Mouse (Mus musculus): ENCODE results near the gene Nfatc2ip. TPM values are rescaled to one million over a fixed set of nuclear protein-coding genes. Genes with fewer than 3 reads are reported as not detected.

Gene Nfatc2ip
- total RNA-seq (2021) = 10 to 100 TPM in 1 of 2 experiments, 1 to 10 TPM in 1; 7.5 to 10.1 TPM

GRCm38 (mm10) chr7:126396298-126397119 is at the start of gene Nfatc2ip:
Nfatc2ip (minus strand) TSS chr7:126396737.
- DNase-seq = peak; percentile 97

DNA sequence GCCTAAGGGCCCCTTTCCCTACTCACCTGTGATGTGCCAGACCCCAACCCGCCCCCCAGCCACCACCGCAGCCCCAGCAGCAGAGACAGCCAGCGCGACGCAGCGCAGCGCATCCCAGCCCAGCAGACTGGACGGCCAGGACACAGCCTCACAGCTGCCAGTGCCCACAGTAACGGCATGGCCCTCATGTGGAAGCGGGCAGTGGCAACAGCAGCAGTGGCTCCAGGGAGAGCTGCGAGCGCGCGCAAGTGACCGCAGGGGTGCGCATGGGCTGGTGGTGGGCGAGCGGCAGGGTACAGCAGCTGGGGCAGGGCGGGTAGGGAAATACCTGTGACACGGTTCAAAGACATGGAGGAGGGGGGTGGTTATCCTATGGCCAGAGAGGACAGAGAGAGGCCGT is 49.7 kb upstream of the Nfatc2ip start:
- DNase-seq = no peak

GRCm38 (mm10) chr7:126445104-126445815 is 48.7 kb upstream of the Nfatc2ip start:
- DNase-seq = no peak

- no peak for DNase-seq
Measured at GRCm38 (mm10) chr7:126444536-126444935, 48.0 kb upstream of the Nfatc2ip start.

DNA sequence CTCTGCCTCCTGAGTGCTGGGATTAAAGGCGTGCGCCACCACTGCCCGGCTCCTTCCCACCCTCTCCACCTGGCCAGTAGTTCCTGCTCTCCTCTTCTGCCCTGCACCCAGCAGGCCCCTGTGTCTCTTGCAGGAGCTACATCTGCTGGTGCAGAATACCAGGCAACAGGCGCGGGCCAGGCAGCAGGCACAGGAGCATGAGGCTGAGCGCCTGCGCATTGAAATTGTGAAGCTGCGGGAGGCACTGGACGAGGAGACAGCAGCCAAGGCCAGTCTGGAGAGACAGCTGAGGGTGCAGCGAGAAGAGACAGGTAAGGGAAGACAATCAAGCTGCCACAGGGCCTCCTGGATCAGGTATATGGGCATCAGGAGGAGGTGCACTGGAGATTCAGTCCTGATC is 47.5 kb upstream of the Nfatc2ip start:
- no peak for DNase-seq

- DNase-seq = no peak
Measured at GRCm38 (mm10) chr7:126440134-126440533, 43.6 kb upstream of the Nfatc2ip start.

DNA sequence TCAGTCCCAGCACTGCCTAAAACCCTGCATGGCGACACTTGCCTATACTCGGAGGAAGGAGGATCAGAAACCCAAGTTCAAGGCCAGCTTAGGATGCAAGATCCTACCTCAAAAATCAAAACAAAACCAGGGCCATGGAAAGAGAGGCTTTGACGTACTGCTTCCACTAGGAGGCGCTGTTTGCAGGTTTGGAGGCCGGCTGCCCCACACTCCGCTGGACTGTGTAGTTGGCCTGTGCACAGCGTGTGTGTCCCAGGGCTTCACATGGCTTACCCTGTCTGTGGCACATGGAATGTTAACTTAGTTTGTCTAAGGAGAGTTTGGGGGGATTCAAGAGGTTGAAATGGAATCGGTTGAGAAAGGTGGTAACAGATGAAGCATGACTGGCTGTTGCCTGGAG is 40.3 kb upstream of the Nfatc2ip start:
- DNase-seq = peak; percentile 82

GRCm38 (mm10) chr7:126435801-126436200 is 39.3 kb upstream of the Nfatc2ip start:
- DNase-seq = no peak

DNA sequence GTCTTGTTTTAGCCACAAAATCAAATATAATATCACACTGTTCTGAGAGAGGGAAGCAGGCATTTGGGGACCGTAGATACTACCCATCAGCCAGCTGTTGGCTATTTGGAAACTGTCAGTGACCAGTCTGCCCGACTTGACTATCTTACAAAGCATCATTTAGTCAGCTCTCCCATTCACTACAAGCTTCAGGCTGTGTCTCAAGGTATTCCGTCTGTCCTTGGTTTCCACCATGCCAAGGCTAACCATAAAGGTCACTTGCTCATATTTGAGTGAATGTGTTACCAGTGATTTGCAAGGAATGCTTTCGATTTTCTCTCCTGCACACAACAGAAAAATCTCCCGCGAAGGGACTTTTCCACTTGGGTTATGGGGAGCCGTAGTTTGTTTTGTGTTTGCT is 38.2 kb upstream of the Nfatc2ip start:
- no peak for DNase-seq

- no peak for DNase-seq
Measured at GRCm38 (mm10) chr7:126430167-126430566, 33.6 kb upstream of the Nfatc2ip start.

DNA sequence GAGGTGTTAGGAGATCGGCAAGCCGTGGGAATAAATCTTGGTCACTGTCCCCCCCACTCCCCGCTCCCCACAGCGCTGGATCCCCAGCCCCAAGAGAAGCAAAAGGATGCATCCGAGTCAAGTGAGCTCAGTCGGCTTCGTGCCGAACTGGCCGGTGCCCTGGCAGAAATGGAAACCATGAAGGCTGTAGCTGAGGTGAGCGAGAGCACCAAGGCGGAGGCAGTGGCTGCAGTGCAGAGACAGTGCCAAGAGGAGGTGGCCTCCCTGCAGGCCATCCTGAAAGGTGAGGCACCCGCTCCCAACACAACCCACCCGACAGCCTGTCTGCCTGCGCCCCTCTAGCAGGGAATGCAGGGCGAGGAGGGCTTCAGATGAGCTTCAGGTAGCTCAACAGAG is 33.0 kb upstream of the Nfatc2ip start:
- no peak for DNase-seq

- DNase-seq = peak; percentile 99
Measured at GRCm38 (mm10) chr7:126428631-126429502, 32.3 kb upstream of the Nfatc2ip start, which contains the start of gene Rabep2. Rabep2 (plus strand) TSS chr7:126428759.

DNA sequence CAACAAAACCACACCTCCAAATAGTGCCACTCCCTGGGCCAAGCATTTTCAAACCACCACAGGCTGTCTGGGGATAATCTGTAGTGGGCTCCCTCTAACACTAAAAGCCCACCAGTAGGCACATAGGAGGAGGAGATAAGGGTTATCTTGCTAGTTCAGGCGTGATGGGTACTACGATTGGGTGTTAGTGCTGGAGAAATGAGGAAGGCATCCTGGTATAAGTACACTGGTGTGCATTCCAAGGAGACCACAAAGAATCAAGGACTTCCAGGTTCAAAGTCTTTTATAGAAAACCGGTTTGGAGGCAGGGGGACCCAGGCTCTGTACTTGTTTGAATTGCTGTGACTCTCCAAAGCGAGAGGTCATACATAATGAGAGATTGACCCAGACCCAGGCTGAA is 31.6 kb upstream of the Nfatc2ip start:
- no peak for DNase-seq

DNA sequence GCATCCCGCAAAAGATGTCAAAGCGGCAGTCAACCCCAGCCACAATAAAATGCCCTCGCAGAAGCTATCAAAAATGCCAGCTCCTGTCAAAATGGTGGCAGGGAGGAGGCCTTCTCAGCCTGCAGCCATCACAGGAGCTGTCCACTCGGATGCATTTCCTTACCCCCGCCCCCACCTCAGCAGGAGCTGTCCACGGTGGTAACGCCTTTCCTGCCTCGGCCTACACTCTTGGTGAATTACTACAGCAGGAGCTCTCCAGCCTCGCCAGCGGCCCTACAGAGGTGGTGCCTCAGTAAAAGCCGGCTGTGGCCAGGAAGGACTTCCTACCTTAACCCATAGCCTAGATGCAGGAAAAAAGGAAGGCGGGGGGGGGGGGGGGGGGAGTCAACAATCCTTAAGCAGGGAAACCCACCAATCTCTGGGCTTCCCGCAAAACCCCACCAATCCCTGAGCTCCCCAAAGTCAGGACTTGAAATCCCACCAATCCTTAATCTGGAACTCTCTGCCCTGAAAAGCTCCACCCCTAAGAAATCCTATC is 30.9 kb upstream of the Nfatc2ip start:
- DNase-seq = no peak

- no peak for DNase-seq
Measured at GRCm38 (mm10) chr7:126424161-126424560, 27.6 kb upstream of the Nfatc2ip start.

DNA sequence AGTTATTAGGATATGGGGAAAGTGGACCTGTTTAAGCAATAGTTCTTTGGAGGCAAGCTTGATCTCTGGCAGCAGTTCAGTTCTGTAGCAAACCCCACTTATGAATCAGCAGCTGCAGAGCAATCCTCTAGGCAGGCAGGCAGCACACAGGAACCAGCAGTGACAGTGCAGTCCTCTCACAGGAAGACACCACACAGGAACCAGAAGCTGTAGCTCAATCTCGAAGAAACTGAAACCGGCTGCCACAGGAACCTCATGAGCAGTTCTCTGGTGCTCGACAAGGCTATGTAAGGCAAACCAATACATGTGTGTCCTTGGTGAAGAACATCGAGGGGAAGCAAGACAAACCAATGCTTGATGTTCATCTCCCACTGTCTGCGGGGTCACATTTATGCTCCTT is 25.2 kb upstream of the Nfatc2ip start:
- DNase-seq = no peak

GRCm38 (mm10) chr7:126418496-126418895 is 22.0 kb upstream of the Nfatc2ip start:
- no peak for DNase-seq

GRCm38 (mm10) chr7:126417606-126418005 is 21.1 kb upstream of the Nfatc2ip start:
- DNase-seq = no peak

DNA sequence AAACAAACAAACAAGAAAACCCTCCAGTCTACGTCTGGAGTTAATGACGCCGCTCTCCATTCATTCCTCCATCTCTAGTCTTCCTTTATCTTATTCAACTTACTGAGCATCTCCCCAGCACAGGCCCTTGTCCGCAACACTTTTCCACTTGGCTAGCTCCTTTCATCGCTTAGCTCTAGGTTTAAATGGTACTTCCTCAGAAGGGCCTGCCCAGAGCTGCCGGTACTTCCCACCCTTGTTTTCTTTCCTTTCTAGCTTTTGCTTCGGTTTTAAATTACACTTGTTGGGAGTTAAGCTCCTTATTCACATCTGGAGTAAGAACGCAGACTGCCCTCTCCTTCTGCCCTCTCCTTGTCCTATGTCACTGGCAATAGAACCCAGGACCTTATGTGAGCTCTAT is 20.5 kb upstream of the Nfatc2ip start:
- DNase-seq = no peak

DNA sequence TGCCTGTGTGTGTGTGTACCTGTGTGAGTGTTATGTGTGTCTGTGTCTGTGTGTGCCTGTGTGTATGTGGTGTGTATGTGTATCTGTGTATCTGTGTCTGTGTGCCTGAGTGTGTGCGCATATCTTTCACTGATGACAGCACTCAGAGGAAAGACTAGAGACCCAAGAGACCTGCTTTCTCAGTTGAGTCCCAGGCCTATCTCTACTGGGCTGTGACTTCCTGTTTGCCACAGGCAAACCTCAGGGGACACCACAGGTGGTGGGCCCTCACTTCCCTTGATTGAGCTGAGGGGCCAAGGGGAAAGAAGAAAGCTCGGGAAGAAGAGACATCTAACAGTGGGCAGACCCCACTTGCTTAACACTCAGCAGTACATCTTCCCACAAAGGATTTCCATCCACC is 20.1 kb upstream of the Nfatc2ip start:
- no peak for DNase-seq

DNA sequence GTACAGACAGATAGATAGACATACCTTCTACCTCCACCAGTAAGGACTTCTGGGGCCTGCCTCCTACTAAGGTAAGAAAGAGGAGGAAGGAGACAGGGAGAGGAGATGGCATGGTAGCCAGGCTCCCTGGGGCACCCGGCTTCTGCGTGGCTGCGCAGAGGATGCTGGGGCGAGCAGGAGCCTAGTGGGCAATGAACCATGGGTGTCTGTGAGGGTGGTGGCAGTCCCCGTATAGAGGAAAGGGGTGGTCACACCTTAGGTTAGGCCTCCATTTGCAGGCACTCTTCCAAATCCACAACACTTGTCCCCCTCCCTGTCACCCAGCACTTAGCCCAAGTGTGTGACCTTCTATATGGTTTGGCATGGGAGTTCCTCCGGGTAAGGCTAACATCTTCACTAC is 18.2 kb upstream of the Nfatc2ip start, which contains the start of gene Cd19:
Gene Cd19 (minus strand): TSS at position 165 of the 400 bp plus-strand sequence.
- DNase-seq = no peak

- DNase-seq = no peak
Measured at GRCm38 (mm10) chr7:126411061-126411460, 14.5 kb upstream of the Nfatc2ip start.

All from heart, postnatal 4 days (tissue).